Mouse (Mus musculus) hindbrain, embryonic 13.5 days (tissue): Measurements from ENCODE around the gene Tcp11l1. TPM values are rescaled to one million over a fixed set of nuclear protein-coding genes. Genes with fewer than 3 reads are reported as not detected.

Experiments used
- ATAC-seq: fragments of 200-750 bp; cut with Nextera tagmentation; 2 replicates; pipeline ENCODE4 v1.8.0; 2017; ENCODE audit warnings: moderate TSS enrichment; ENCODE audit not compliant: low FRiP score
- H3K27ac ChIP-seq: fragments of 300-500 bp; sonication (generic); 2 replicates; pipeline ENCODE4 v1.5.1; 2015; ENCODE audit warnings: inconsistent platforms, mild to moderate bottlenecking, moderate library complexity
- H3K27me3 ChIP-seq: fragments of 300-500 bp; sonication (generic); 2 replicates; pipeline ENCODE4 v1.6.1; 2015; ENCODE audit warnings: mild to moderate bottlenecking, inconsistent platforms
- H3K36me3 ChIP-seq: fragments of 300-500 bp; sonication (generic); 2 replicates; pipeline ENCODE4 v1.6.1; 2015; ENCODE audit warnings: mild to moderate bottlenecking, inconsistent platforms
- H3K4me1 ChIP-seq: fragments of 300-500 bp; sonication (generic); replicated peaks from 2 replicates; pipeline ENCODE4 v1.6.1; 2015; ENCODE audit warnings: inconsistent platforms
- H3K4me2 ChIP-seq: fragments of 300-500 bp; sonication (generic); 2 replicates; pipeline ENCODE4 v1.6.1; 2015; ENCODE audit warnings: inconsistent platforms, mild to moderate bottlenecking, moderate library complexity
- H3K4me3 ChIP-seq: fragments of 300-500 bp; sonication (generic); 2 replicates; pipeline ENCODE4 v1.5.1; 2015; ENCODE audit warnings: mild to moderate bottlenecking, inconsistent platforms
- H3K9ac ChIP-seq: fragments of 300-500 bp; sonication (generic); 2 replicates; pipeline ENCODE4 v1.6.1; 2015; ENCODE audit warnings: mild to moderate bottlenecking, inconsistent platforms
- H3K9me3 ChIP-seq: fragments of 300-500 bp; sonication (generic); 2 replicates; pipeline ENCODE4 v1.6.1; 2016; ENCODE audit warnings: inconsistent platforms
- WGBS: fragments of 180-500 bp; shearing (Covaris S2); methylation state at CpG from one replicate; pipeline ENCODE4 v1.1.7; 2015; 5-methylcytosine and 5-hydroxymethylcytosine counted together
- polyA plus RNA-seq: library from polyadenylated mRNA; unstranded; fragments of >200 nt; fragmentation: Nextera tagmentation; extraction: Ambion mirVana; gene quantifications from 2 replicates; pipeline ENCODE4 v1.2.1, GENCODE M21; 2015

The Tcp11l1 gene
- polyA plus RNA-seq, 1 experiment from 2014 or later, result 75.1 TPM

DNA sequence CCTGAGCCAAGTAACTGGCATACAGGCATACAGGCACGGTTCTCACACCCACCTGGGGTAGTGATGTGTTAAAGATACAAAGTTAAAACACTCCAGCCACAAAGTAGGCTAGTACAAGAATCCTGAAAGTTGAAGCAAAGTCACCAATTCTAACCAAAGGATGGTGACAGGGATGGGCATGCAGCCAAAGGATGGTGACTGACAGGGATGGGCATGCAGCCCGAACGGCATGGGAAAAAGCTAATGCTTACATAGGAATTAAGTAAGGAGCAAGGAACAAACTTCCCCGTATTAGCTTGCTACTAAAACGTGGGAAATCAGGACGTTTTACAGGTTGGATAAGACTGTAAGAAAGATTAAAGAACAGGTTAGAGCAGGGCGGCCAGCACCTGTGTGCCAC, 24.3 kb upstream of the Tcp11l1 start:
- H3K4me3 ChIP-seq, result no peak overlapping the region
- H3K4me2 ChIP-seq, result no peak overlapping the region
- no peak overlapping the region for H3K27ac ChIP-seq
- peaks cover 16% of the 10 kb centered on the region for H3K27me3 ChIP-seq
- 75% methylated on average over 7 of the region's 7 CpGs for WGBS
- no peaks in the 10 kb centered on the region for H3K9me3 ChIP-seq
- no peak for ATAC-seq
- H3K36me3 ChIP-seq, result no peaks in the 10 kb centered on the region
- no peak overlapping the region for H3K9ac ChIP-seq
- peaks cover 6% of the 10 kb centered on the region; the same call in 1 of the 2 replicates for H3K4me1 ChIP-seq

DNA sequence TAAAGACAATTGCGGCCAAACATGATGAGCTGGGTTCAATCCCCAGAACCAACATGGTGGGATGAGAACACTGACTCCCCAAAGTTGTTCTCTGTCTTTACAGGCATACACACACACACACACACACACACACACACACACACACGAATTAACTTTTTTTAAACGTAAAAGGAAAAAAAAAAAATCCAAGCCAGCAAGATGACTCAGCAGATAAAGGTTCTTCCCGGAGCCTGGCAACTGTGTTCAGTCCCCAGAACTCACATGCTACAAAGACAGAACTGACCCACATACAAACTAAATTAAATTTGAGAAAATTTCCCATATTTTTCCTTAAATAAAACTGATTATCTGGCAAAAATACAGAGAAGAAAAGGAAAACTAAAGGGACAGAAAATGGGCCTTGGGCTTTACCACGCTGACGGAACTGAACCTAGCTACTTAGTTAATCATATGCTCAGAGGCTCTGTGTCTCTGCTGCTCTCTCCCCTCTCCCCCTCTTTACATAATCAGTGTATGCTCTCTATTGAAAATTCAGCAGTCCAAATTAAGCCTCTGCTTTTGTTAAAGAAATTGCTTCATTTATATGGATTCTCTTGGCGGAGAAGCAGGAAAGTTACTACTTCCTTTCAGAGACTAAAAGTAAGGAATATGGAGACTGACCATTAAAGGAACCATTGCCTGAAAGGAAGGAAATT, 20.7 kb upstream of the Tcp11l1 start:
- H3K27ac ChIP-seq, result no peak overlapping the region
- ATAC-seq, result no peak
- no peaks in the 10 kb centered on the region for H3K4me1 ChIP-seq
- H3K36me3 ChIP-seq, result no peaks in the 10 kb centered on the region
- H3K9me3 ChIP-seq, result no peaks in the 10 kb centered on the region
- no peak overlapping the region for H3K4me3 ChIP-seq
- no peak overlapping the region for H3K9ac ChIP-seq
- H3K27me3 ChIP-seq, result no peaks in the 10 kb centered on the region
- H3K4me2 ChIP-seq, result no peak overlapping the region
- WGBS, result 72% methylated on average over 7 of the region's 7 CpGs

DNA sequence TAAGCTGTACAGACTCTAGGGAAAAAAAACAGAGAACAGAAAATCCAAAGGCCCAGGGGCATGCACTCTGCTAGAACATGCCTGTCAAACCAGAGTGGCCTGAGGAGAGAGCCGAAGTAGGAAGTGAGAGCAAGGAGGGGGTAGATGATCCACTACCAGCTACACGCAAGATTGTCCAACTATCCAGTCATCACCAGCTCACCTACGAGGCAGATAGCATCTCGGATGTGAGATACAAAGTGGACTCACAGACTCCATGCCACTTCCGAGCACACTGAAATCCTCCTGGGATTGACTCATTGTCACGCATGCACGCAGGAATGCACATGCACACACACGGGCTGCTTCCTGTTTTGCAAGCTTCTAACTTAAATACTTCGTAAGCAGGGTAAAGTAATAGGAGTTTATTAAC, 20.1 kb upstream of the Tcp11l1 start:
- no peaks in the 10 kb centered on the region for H3K4me1 ChIP-seq
- no peak overlapping the region for H3K27ac ChIP-seq
- H3K27me3 ChIP-seq, result no peaks in the 10 kb centered on the region
- no peak overlapping the region for H3K4me3 ChIP-seq
- no peak overlapping the region for H3K9ac ChIP-seq
- WGBS, result 85% methylated on average over 9 of the region's 9 CpGs
- no peaks in the 10 kb centered on the region for H3K36me3 ChIP-seq
- H3K4me2 ChIP-seq, result no peak overlapping the region
- no peaks in the 10 kb centered on the region for H3K9me3 ChIP-seq
- ATAC-seq, result no peak

DNA sequence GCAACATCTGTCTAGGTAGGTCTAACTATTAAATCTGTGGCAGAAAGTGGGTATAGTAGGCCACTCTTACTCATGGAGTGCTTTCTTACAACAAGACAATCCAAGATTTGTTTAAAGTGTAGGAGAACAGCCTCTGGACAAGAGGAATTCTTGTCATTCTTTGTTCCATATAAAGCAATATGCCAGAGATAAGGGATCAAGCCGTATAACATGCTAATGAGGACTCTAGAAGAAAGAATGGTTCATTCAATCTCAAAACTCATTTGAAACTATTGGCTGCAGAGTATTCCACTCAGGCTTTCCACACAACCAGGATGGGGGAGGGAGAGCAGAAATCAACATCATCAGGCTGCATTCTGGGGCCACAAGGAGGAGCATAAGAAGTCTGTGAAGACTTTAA, 15.4 kb upstream of the Tcp11l1 start:
- H3K4me1 ChIP-seq, result no peaks in the 10 kb centered on the region

DNA sequence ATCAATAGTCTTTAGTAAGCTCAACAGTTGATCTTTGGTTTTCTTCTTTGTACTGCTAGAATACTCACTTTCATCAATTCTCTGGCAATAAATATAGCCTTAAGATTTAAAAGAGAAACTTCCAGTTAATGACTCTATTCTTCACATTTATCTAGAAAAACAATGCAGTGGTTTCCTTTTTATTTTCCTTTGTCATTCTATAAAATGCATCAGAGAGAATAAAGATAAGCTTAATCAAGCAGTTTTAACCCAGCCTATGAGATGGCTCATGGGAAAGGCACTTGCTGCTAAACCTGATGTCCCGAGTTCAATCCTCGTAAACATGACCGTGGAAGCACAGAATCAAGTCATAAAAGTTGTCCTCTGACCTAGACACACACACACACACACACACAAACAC, 10.1 kb upstream of the Tcp11l1 start:
- Histone ChIP-seq H3K36me3 (no peaks in the 10 kb centered on the region), H3K4me2 (no peak overlapping the region), H3K27me3 (no peaks in the 10 kb centered on the region), H3K9me3 (no peaks in the 10 kb centered on the region), H3K4me1 (no peaks in the 10 kb centered on the region), H3K9ac (no peak overlapping the region), H3K4me3 (no peak overlapping the region), H3K27ac (no peak overlapping the region)
- ATAC-seq, result no peak
- WGBS, result 86% methylated on average over 3 of the region's 3 CpGs

More for the DNA sequence above, 15.4 kb upstream of the Tcp11l1 start:
- ATAC-seq, result no peak
- no peak overlapping the region for H3K27ac ChIP-seq
- no peak overlapping the region for H3K4me2 ChIP-seq
- H3K4me3 ChIP-seq, result no peak overlapping the region
- 55% methylated on average over 1 of the region's 1 CpGs for WGBS
- H3K9ac ChIP-seq, result no peak overlapping the region
- no peaks in the 10 kb centered on the region for H3K27me3 ChIP-seq
- no peaks in the 10 kb centered on the region for H3K36me3 ChIP-seq
- no peaks in the 10 kb centered on the region for H3K9me3 ChIP-seq

DNA sequence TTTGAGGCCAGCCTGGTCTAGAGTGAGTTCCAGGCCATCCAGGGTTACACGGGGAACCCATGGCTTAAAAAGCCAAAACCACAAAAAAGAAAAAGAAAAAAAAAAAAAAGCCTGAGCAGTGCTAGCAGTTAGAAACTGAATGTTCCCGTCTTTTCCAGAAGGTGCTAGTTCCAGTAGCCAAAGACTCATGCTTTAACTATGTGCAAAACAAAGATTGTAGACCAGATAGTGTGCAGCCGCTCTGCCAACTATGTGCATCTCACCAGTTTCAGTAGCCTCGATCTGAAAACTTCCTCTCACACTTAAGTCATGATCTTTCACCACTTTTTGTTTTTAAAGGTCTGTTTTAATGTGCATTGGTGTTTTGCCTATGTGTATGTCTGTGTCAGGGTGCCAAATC, 5.9 kb upstream of the Tcp11l1 start:
- H3K9ac ChIP-seq, result no peak overlapping the region
- H3K27ac ChIP-seq, result no peak overlapping the region
- WGBS, result 91% methylated on average over 4 of the region's 4 CpGs
- 0 out of 2 replicates have a peak, but pooled peaks cover 3% of the 10 kb centered on the region for H3K27me3 ChIP-seq
- H3K36me3 ChIP-seq, result no peaks in the 10 kb centered on the region
- no peak overlapping the region for H3K4me3 ChIP-seq
- no peaks in the 10 kb centered on the region for H3K9me3 ChIP-seq
- no peak for ATAC-seq
- no peak overlapping the region for H3K4me2 ChIP-seq
- 0 out of 2 replicates have a peak, but pooled peaks cover 1% of the 10 kb centered on the region for H3K4me1 ChIP-seq

DNA sequence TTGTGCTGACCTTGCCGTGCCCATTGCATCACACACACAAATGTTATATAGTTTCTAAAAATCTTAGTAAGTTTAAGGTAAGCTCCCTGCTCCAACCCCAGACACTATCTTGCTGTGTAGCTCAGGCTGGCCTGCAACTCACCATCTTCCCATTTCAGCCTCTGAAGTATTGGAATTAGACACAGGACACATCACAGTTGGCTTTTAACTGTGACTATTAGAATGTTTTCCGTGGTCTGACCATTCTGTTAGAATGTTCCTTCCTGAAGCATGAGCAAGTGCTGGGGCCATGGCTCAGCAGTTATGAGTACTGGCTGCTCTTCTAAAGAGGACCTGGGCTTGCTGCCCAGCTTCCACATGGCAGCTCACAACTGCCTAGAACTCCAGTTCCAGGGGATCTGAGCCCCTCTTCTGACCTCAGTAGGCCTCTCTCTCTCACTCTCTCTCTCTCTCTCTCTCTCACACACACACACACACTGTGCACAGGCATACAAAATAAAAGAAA, 5.3 kb upstream of the Tcp11l1 start:
- H3K4me3 ChIP-seq, result no peak overlapping the region
- 96% methylated on average over 2 of the region's 2 CpGs for WGBS
- H3K9me3 ChIP-seq, result no peaks in the 10 kb centered on the region
- no peak for ATAC-seq
- H3K36me3 ChIP-seq, result no peaks in the 10 kb centered on the region
- H3K9ac ChIP-seq, result no peak overlapping the region
- H3K27ac ChIP-seq, result no peak overlapping the region
- H3K4me2 ChIP-seq, result no peak overlapping the region
- 0 out of 2 replicates have a peak, but pooled peaks cover 3% of the 10 kb centered on the region for H3K27me3 ChIP-seq
- 0 out of 2 replicates have a peak, but pooled peaks cover 6% of the 10 kb centered on the region for H3K4me1 ChIP-seq

DNA sequence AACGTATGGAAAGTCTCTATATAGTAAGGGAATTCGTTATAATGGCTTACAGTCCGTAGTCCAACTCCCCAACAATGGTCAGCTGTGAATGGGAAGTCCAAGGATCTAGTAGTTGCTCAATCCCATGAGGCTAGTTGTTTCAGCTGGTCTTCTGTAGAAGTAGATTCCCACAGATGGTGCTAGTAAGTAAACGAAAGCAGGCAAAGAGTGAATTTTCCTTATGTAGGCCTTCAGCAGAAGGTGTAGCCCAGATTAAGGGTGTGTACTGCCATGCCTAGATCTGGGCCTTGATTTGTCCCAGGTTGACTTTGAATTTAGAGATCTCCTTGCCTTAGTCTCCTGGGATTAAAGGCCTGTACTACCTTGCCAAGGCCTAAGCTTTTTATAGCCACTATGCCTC, 4.3 kb upstream of the Tcp11l1 start, which contains the start of gene Pin1rt1:
Gene Pin1rt1 (minus strand): TSS at position 101 of the 400 bp plus-strand sequence.
- Histone ChIP-seq H3K36me3 (no peaks in the 10 kb centered on the region), H3K9me3 (no peaks in the 10 kb centered on the region), H3K27me3 (0 out of 2 replicates have a peak, but pooled peaks cover 3% of the 10 kb centered on the region), H3K9ac (no peak within 1 kb of the TSS), H3K4me3 (no peak within 1 kb of the TSS), H3K4me1 (0 out of 2 replicates have a peak, but pooled peaks cover 6% of the 10 kb centered on the region), H3K4me2 (no peak within 1 kb of the TSS), H3K27ac (no peak within 1 kb of the TSS)
- no peak for ATAC-seq
- 86% methylated on average over 4 of the region's 4 CpGs for WGBS

DNA sequence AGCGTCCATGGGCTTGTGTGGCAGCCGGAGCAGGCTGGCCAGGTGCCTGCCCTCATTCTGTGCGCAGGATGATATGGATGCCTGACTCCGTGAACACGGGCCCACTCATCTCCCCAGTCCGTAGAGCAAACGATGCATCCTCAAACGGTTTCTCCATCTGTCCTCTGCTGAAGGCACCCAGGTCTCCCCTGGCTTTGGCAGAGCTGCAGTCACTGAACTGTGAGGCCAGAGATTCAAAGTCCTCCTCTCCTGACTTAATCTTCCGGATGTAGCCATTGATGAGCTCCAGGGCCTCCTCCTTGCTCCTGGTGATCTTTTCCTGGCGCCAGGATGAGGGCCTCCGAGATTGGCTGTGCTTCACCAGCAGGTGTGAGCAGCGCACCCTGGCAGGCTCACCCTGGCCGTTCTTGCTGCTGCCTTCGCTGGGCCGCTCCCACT, 2.3 kb upstream of the Tcp11l1 start:
- H3K9me3 ChIP-seq, result no peaks in the 10 kb centered on the region
- H3K27ac ChIP-seq, result no peak overlapping the region
- peaks cover 23% of the 10 kb centered on the region for H3K4me1 ChIP-seq
- WGBS, result 42% methylated on average over 15 of the region's 15 CpGs
- no peak for ATAC-seq
- no peaks in the 10 kb centered on the region for H3K36me3 ChIP-seq
- 0 out of 2 replicates have a peak, but pooled peaks cover 3% of the 10 kb centered on the region for H3K27me3 ChIP-seq
- H3K9ac ChIP-seq, result no peak overlapping the region
- no peak overlapping the region for H3K4me3 ChIP-seq
- H3K4me2 ChIP-seq, result no peak overlapping the region

DNA sequence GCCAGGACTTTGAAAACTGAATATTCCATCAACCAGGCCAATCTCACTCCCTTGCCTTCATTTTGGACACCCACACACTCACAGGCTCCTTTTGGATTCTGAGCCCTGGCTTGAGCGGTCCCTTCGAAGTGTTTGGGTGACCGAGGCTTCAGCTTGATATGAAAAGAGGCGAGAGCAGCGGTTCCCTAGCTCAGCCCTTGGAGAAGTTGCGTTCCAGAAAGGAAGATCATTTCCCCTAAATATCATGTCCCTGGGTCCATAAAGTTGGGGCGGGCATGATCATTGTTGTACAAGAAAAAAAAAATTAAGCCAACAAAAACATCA, 479 bp upstream of the Tcp11l1 start:
- WGBS, result 2% methylated on average over 7 of the region's 7 CpGs

DNA sequence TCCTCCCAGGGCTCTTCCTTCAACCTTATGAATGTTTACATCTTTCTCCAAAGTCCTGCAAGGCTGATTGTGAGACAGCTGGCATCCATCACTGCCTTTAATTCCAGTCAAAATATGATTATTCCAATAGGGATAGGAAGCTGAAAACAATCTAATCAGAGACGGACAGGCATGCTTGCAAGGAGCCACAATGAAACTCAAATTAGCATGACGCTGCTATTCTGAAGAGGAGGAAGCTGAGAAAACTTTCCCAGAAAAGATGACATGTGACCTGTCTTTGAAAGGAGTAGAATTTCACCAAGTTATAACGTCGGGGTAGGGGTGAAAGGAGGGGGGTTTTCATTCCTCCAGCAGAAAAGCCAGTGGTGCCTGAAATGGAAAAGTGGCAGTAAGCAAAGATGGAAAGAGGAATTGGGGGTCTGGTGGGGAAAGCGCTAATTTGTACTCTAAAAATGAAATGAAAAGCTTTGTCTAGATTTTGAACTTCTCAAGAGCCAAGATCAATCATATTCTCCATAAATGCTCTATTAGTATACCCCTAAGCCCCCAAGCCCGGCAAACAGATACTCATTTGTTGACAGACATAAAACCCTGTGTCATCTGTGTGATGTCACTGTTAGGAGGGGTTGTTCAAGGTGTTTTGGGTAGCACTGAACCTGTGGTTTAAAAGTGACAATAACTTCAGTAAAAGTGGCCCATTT, 1.1 kb downstream of the Tcp11l1 start:
- Histone ChIP-seq H3K9ac (peak overlapping the region; percentile 87), H3K27me3 (0 out of 2 replicates have a peak, but pooled peaks cover 3% of the 10 kb centered on the region), H3K9me3 (no peaks in the 10 kb centered on the region), H3K4me2 (peak overlapping the region; percentile 69), H3K36me3 (peaks cover 4% of the 10 kb centered on the region), H3K27ac (peak overlapping the region; percentile 93; the same call in 1 of the 2 replicates), H3K4me3 (peak overlapping the region; percentile 71), H3K4me1 (peaks cover 23% of the 10 kb centered on the region)
- ATAC-seq, result 0 out of 2 replicates have a peak, but pooled peaks have one; percentile 0
- whole genome bisulfite sequencing, result 12% methylated on average over 6 of the region's 6 CpGs

More for the DNA sequence above, 479 bp upstream of the Tcp11l1 start:
- Histone ChIP-seq H3K4me1 (peaks cover 23% of the 10 kb centered on the region), H3K36me3 (no peaks in the 10 kb centered on the region; the same call in 1 of the 2 replicates), H3K4me3 (peak overlapping the region; percentile 71), H3K27me3 (0 out of 2 replicates have a peak, but pooled peaks cover 3% of the 10 kb centered on the region), H3K27ac (peak overlapping the region; percentile 93), H3K9me3 (no peaks in the 10 kb centered on the region), H3K4me2 (peak overlapping the region; percentile 69), H3K9ac (peak overlapping the region; percentile 87)
- no peak for ATAC-seq

DNA sequence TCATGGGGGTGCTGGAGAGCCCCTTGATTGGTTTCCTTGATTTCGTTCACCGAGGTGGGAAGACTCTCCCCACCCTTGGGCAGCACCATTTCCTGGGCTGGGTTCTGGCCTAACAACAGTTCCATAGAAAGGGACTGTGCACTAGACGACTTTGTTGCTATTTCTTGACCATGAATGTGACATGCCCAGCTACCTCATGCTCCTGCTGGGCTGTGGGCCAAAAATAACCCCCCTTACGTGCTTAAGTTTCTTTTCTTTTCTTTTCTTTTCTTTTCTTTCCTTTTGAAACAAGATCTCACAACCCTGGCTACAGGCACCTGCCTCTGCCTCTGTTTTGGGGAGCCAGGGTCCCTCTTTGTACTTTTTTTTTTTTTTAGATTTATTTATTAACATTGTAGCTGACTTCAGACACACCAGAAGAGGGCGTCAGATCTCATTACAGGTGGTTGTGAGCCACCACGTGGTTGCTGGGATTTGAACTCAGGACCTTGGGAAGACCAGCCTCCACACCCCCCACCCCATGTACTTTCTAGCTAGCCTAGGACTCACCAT, 2.1 kb downstream of the Tcp11l1 start:
- Histone ChIP-seq H3K9ac (no peak overlapping the region), H3K9me3 (no peaks in the 10 kb centered on the region), H3K27ac (no peak overlapping the region), H3K36me3 (peaks cover 12% of the 10 kb centered on the region), H3K4me2 (0 out of 2 replicates have a peak overlapping the region, but pooled peaks have one; percentile 69), H3K4me1 (peaks cover 23% of the 10 kb centered on the region), H3K27me3 (0 out of 2 replicates have a peak, but pooled peaks cover 3% of the 10 kb centered on the region), H3K4me3 (no peak overlapping the region)
- ATAC-seq, result no peak
- WGBS, result 70% methylated on average over 6 of the region's 6 CpGs
